Mouse (Mus musculus) ovary, postnatal 10 days (tissue): Measurements from ENCODE around the gene Defb36.

Experiments used
- DNase-seq: peaks from one replicate; pipeline ENCODE4 v3.0.0; 2022; ENCODE audit warnings: low spot score

Defb36 gene

DNA sequence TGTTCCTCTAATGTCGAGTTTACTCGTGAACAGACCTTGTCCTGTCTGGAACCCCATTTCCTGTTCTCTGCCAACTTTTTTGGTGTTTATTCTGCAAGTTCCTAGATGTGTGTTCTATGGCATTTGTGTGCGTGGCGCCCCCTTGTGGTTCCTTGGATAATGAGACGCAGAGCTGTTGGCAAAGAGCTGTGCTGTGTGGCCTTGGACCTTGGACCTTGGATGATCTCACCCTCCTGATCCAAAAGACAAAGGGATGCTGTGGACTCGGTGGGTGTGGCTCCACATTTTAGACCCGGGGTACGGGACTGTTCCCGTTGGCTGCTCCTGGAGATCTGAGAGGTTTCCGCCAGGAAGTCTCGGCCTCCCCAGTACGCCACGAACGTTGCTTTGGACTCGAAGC lies at the start of gene Defb36:
Gene Defb36, plus strand, starts transcription at position 271 of the 400 bp plus-strand sequence.
- no peak for DNase-seq

DNA sequence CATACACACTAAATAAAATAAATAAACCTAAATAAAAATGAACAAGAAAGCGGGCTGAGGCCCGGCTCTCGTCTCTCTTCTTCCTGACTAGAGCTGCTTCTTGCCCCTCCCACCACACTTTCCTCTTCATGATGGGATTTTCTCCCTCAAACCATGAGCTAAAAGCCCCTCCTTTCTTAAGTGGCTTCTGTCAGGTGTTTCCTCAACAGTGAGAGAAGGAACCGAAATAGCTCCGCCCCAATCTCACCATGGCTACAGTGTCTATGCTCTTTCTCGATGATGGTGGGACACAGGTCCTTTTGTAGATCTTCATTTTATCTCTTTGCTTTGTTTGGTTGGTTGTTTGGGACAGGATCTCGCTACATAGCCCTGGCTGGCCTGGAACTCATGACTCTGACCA lies 47.5 kb upstream of the Defb36 start:
- DNase-seq = no peak

- no peak for DNase-seq
Measured at GRCm38 (mm10) chr2:152569038-152569437, 35.1 kb upstream of the Defb36 start, which contains the start of gene Gm17416. Gene Gm17416 (plus strand): TSS chr2:152569338.

GRCm38 (mm10) chr2:152569881-152570280 lies 34.2 kb upstream of the Defb36 start:
- DNase-seq = no peak

DNA sequence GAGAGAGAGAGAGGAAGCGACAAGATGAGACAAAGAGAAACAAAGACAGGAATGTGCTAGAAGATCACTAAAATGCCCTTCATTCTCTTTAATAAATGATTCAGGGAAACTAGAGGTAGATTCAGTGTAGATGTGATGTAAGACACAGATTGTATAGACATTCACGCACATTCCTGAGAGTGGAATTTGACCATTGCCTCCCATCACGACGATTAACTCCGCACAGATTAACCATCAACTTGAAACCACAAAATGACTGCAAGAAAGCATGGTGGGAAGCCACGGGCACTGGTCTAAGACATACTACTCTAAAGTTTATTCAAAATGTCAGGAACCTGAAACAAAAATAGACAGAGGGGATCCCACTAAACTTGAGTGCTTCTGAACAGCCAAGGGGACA lies 33.8 kb upstream of the Defb36 start:
- DNase-seq = no peak

- DNase-seq = no peak
Measured at GRCm38 (mm10) chr2:152572114-152572794, 31.9 kb upstream of the Defb36 start, which contains the start of gene Defb21. Gene Defb21 (plus strand): TSS chr2:152572744.

DNA sequence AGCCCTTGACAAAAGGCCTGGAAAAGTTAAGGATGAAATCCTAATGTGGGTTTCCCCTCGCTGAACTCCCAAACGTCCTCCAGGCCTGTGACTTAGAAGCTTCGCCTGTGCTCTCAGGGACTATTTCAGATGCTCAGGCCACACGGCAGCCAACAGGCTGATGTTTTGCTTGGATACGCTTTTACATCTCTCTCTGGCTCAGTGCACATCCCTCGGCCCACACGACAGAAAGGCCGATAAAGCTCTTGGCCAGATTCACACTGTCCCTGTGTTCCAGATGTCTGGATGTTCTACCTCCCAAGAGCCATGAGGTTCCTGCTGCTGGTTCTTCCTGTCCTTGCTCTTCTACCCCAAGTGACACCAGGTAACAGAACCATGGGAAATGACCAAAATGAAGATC lies 30.6 kb upstream of the Defb36 start:
- no peak for DNase-seq

GRCm38 (mm10) chr2:152580107-152580506 lies 24.0 kb upstream of the Defb36 start, which contains the start of gene Defb19:
Gene Defb19 (minus strand): TSS chr2:152580312.
- DNase-seq = no peak

- DNase-seq = no peak
Measured at GRCm38 (mm10) chr2:152580612-152581011, 23.5 kb upstream of the Defb36 start.

DNA sequence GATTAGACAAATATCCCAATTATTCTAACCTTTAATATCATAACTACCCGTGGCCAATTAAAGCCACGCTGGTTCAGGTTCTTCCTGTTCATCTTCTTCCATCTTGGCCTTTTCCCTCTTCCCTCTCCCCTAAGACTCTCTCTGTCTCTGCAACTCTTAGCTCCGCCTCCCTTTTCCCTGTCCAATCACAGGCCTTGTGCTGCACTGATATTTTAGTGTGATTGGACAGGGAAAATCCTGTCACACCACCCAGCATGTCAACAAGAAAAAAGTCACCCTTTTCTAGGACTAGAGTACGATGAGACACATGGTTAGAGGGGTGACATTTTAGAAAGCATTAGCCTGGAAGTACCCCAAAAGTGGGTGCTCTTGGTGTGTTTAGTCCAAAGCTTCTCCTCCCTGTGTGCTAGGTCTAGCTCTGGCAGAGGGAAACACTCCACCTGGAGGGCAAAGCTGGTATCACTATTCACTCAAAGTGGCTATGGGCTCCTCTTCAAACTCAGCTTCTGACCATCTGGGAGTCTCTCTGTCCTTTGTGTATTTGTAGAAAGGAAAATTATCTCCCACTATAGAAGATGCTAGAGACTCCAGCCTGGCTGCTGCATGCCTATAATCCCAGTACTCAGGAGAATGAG lies 17.1 kb upstream of the Defb36 start:
- no peak for DNase-seq

GRCm38 (mm10) chr2:152588450-152588849 lies 15.7 kb upstream of the Defb36 start:
- DNase-seq = no peak

- no peak for DNase-seq
Measured at GRCm38 (mm10) chr2:152589021-152589420, 15.1 kb upstream of the Defb36 start.

- DNase-seq = no peak
Measured at GRCm38 (mm10) chr2:152599299-152599698, 4.8 kb upstream of the Defb36 start, which contains the start of gene Defb45. Gene Defb45 (minus strand): TSS chr2:152599399.

GRCm38 (mm10) chr2:152600076-152600475 lies 4.1 kb upstream of the Defb36 start:
- DNase-seq = no peak

GRCm38 (mm10) chr2:152601275-152601960 lies 2.7 kb upstream of the Defb36 start:
- DNase-seq = no peak

GRCm38 (mm10) chr2:152607746-152608145 lies 3.6 kb downstream of the Defb36 start:
- no peak for DNase-seq

DNA sequence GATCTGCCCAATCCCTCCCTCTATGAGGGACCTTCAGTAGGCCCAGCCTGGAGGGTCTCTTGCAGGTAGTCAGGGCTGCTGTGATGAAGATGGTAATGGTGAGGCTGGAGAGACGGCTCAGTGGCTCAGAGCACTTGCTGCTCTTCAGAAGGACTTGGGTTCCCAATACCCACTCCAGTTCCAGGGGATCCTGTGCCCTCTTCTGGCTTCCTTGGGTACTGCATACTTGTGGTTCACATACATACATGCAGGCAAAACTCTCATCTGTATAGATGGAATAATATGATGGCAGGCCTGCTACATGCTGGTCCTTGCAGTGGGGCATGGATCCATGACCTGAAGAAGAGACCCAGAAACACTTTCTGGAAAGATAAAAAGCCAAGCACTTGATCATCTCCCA lies 4.6 kb downstream of the Defb36 start:
- DNase-seq = no peak

DNA sequence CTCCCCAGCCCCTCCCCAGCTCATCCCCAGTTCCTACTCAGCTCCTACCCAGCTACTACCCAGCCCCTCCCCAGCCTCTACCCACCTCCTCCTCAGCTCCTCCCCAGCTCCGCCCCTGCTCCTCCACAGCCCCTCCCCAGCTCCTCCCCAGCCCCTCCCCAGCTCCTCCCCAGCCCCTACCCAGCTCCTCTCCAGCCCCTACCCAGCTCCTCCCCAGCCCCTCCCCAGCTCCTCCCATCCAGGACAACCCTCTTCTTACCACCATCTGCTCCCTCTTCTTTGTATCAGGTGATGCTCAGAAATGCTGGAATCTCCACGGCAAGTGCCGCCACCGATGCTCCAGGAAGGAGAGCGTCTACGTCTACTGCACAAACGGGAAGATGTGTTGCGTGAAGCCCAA lies 8.1 kb downstream of the Defb36 start:
- DNase-seq = no peak

DNA sequence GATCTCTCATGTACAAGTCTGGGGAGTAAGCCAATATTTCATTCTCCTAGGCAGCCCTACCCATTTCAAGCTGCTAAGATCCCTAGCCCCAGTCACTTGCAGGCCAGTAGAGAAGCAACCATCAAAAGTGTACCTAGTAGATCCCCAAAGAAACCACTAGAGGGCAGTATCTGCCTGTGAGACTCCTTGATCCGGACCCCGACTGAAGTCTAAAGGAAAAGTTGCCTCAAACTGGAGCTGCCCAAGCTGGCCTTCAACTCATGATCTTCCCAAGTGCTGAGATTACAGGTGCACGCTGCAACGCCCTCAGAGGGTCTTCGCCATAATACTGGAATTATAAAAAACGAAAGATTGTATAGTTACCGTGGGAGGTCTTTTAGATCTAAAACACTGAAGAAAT lies 11.4 kb downstream of the Defb36 start:
- no peak for DNase-seq

GRCm38 (mm10) chr2:152616470-152616869 lies 12.3 kb downstream of the Defb36 start:
- DNase-seq = no peak

DNA sequence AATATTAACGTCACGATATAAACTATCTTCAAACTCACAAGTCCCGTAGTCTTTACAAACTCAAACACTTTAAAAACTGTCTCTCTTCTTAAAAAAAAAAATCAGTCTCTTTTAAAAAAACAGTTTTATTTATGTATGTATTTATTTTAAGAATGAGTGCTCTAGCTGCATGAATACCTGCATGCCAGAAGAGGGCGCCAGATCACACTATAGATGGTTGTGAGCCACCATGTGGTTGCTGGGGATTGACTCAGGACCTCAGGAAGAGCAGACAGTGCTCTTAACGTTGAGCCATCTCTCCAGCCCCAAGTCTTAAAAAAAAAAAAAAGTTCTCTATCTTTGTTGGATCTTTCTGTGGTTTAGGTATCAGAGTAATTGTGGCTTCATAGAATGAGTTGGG lies 13.2 kb downstream of the Defb36 start:
- no peak for DNase-seq

GRCm38 (mm10) chr2:152620367-152621134 lies 16.4 kb downstream of the Defb36 start:
- DNase-seq = no peak
